Mouse (Mus musculus) MEL (cell line): ENCODE measurements around the gene Glis1.

Source experiments
- CTCF ChIP-seq, 3 experiments: IDR thresholded peaks in 2 of 3; conservative IDR thresholded peaks in 1 of 3; 2 replicates each; pipeline ENCODE4 v1.5.1; 2011 to 2012; ENCODE audit warnings: low read length in 3 of 3, low read depth in 2 of 3, mild to moderate bottlenecking in 2 of 3, improper control_type of control experiment in 1 of 3, inconsistent platforms in 1 of 3, mixed read lengths in 1 of 3, moderate library complexity in 1 of 3; ENCODE audit not compliant: control insufficient read depth in 1 of 3, insufficient read depth in 1 of 3, poor library complexity in 1 of 3, severe bottlenecking in 1 of 3
- ETS1 ChIP-seq: IDR thresholded peaks from 2 replicates; pipeline ENCODE4 v1.6.1; 2012; ENCODE audit warnings: low read depth, mild to moderate bottlenecking, inconsistent platforms, low read length, improper control_type of control experiment, moderate library complexity
- GATA1 ChIP-seq: IDR thresholded peaks from 2 replicates; pipeline ENCODE4 v1.6.1; 2011; ENCODE audit warnings: low read depth, low read length, improper control_type of control experiment
- MAFK ChIP-seq: IDR thresholded peaks from 2 replicates; pipeline ENCODE4 v1.6.1; 2011; ENCODE audit warnings: low read depth, mild to moderate bottlenecking, low read length, improper control_type of control experiment, borderline replicate concordance
- POLR2A ChIP-seq, 2 experiments: IDR thresholded peaks; 2 replicates each; pipeline ENCODE4 v1.6.1; 2011 to 2012; ENCODE audit warnings: low read length in 2 of 2, mild to moderate bottlenecking in 2 of 2, control low read depth in 1 of 2, improper control_type of control experiment in 1 of 2, low read depth in 1 of 2, moderate library complexity in 1 of 2; ENCODE audit not compliant: control insufficient read depth in 1 of 2, insufficient read depth in 1 of 2, poor library complexity in 1 of 2
- POLR2AphosphoS5 ChIP-seq: IDR thresholded peaks from 2 replicates; pipeline ENCODE4 v1.6.1; 2012; ENCODE audit warnings: low read depth, borderline replicate concordance, mild to moderate bottlenecking, inconsistent platforms, low read length, moderate library complexity, mixed read lengths
- TAL1 ChIP-seq: IDR thresholded peaks from 2 replicates; pipeline ENCODE4 v1.6.1; 2012; ENCODE audit warnings: mild to moderate bottlenecking, inconsistent platforms, low read length, moderate library complexity, mixed read lengths
- USF2 ChIP-seq, 2 experiments: IDR thresholded peaks; 2 replicates each; pipeline ENCODE4 v1.6.1; 2011 to 2012; ENCODE audit warnings: improper control_type of control experiment in 2 of 2, low read length in 2 of 2, borderline replicate concordance in 1 of 2, inconsistent platforms in 1 of 2, low read depth in 1 of 2, mild to moderate bottlenecking in 1 of 2; ENCODE audit not compliant: insufficient read depth in 1 of 2
- ZC3H11A ChIP-seq: IDR thresholded peaks from 2 replicates; pipeline ENCODE4 v1.6.1; 2012; ENCODE audit warnings: low read depth, mild to moderate bottlenecking, inconsistent platforms, low read length, improper control_type of control experiment
- ZNF384 ChIP-seq: IDR thresholded peaks from 2 replicates; pipeline ENCODE4 v1.6.1; 2012; ENCODE audit warnings: low read depth, mild to moderate bottlenecking, inconsistent platforms, low read length, improper control_type of control experiment

- TF ChIP-seq ZC3H11A (no peak; the same call in 1 of the 2 replicates), TAL1 (no peak), MAFK (no peak), ZNF384 (peak; percentile 44), CTCF (IDR thresholded peaks at IDR 0.05 in 2 of 3, conservative IDR thresholded peaks at IDR 0.05 in 1 of 3; ENCODE audit: control insufficient read depth in 1 of 3, insufficient read depth in 1 of 3, low read depth in 2 of 3, low read length in 3 of 3, poor library complexity in 1 of 3, severe bottlenecking in 1 of 3) (peak; percentile 89 to 95 (median 91)), ETS1 (no peak), POLR2AphosphoS5 (no peak), POLR2A (IDR thresholded peaks at IDR 0.05; ENCODE audit: control insufficient read depth in 1 of 2, insufficient read depth in 1 of 2, low read depth in 1 of 2, low read length in 2 of 2, poor library complexity in 1 of 2) (no peak), USF2 (IDR thresholded peaks at IDR 0.05; ENCODE audit: borderline replicate concordance in 1 of 2, insufficient read depth in 1 of 2, low read depth in 1 of 2, low read length in 2 of 2) (no peak), GATA1 (no peak)
Observed at GRCm38 (mm10) chr4:107453141-107453984, 19.0 kb downstream of the Glis1 start.
